Mouse (Mus musculus) stomach, postnatal 0 days (tissue): Measurements from ENCODE around the gene Ubc.

Source experiments
- CTCF ChIP-seq: IDR thresholded peaks from 2 replicates; pipeline ENCODE4 v1.5.1; 2016; ENCODE audit warnings: antibody characterized with exemption, low read depth, mild to moderate bottlenecking, moderate library complexity
- EP300 ChIP-seq: optimal IDR thresholded peaks from 2 replicates; pipeline ENCODE3; 2016; ENCODE audit warnings: antibody characterized with exemption

DNA sequence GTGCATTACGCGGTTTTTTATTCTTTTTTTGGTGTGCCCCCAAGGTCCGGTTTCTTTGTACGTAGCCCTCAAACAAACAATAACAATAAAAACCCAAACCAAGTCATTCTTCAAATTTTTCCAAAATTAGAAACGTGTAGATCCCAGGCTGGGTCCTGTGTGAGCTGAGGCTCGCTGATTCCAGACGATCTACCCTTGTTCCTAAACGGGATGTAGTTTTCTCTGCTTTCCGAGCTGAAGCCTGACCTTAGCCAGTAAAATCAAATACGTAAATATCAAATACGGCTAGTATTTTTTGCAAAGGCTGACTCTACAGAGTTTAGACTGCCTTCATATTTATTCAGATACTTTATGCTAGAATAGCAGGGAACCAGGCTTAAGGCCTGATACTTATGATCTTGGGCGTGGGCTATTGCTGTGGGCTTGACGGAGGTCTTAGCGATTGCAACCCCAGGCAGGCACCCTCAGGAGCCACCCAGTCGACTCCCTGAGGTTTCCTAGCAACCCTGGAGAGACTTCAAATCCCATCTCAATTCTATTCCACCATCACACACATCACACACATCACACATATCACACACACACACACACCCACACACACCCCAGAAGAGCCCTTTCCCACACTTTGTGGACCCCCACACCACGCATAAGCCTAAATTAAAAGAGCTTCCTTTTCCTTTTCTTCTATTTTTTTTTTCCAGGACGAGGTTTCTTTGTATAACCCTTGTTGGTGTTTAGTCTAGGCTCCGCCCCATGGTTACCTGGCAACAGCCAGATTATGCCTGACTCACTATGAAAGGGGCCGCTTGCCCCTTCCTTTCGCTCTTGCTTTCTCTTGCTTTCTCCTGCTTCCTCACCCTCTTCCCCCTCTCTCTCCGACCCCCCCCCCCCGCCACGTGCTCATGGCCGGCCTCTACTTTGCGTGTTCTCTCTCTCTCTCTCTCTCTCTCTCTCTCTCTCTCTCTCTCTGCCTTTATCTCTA lies 3.9 kb upstream of the Ubc start:
- no peak for TF ChIP-seq EP300
- TF ChIP-seq CTCF = no peak
